In the genomic region with DNA sequence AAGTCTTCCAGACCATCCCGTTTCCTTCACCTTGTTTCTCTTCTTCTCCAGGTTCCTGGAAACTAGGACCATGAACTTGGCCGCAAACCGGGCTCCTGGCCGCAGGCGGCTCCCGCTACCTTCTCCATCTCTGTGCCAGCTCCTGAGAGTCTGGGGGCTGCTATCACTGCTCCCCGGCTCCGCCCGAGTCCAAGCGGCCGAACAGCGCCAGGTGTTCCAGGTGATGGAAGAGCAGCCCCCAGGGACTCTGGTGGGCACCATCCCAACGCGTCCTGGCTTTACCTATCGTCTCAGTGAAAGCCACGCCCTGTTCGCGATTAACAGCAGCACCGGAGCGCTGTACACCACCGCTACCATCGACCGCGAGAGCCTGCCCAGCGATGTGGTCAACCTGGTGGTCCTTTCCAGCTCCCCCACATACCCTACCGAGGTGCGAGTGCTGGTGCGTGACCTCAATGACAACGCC, we compare ENCODE assay signal across 8 mouse cellular contexts. TPM values are rescaled to one million over a fixed set of nuclear protein-coding genes. Genes with fewer than 3 reads are reported as not detected.
A peak's percentile ranks its signal among the peaks of the same experiment; 100 is the strongest.
DNase-seq lines count a peak whose midpoint lies in the region; ATAC-seq and TF ChIP-seq lines count a peak whose summit lies in the region.

A gene (plus strand): TSS at position 51 of the 466 bp plus-strand sequence.

- no peak for TF ChIP-seq EP300 in heart, postnatal 0 days (IDR thresholded peaks at IDR 0.05; ENCODE audit: low read depth)

- ATAC-seq in erythroblast, adult 5-6 weeks (replicated peaks; ENCODE audit: low FRiP score, poor library complexity, severe bottlenecking): no peak
- ATAC-seq in heart, postnatal 0 days (ENCODE audit: insufficient read depth, low read depth): no peak
- no peak for ATAC-seq in limb, embryonic 13.5 days (ENCODE audit: low FRiP score, low read depth)

- peak within 1 kb of the TSS; percentile 54 for H3K9ac ChIP-seq in heart, postnatal 0 days (replicated peaks; ENCODE audit: low read depth, low read length)
- peak within 1 kb of the TSS; percentile 92 for H3K9ac ChIP-seq in limb, embryonic 13.5 days

- WGBS in spleen, adult 2 months: 5% methylated on average over 29 of the region's 29 CpGs
- under 1% methylated on average over 29 of the region's 29 CpGs for WGBS in heart, postnatal 0 days
- under 1% methylated on average over 29 of the region's 29 CpGs for WGBS in limb, embryonic 13.5 days
- WGBS in small intestine, adult 2 months: 2% methylated on average over 29 of the region's 29 CpGs

- peaks cover 11% of the 10 kb centered on the region for H3K4me1 ChIP-seq in erythroblast, embryonic 14.5 days (ENCODE audit: control insufficient read depth)
- peaks cover 15% of the 10 kb centered on the region for H3K4me1 ChIP-seq in spleen, adult 2 months (ENCODE audit: control insufficient read depth, insufficient read depth, insufficient read length)
- H3K4me1 ChIP-seq in heart, postnatal 0 days (ENCODE audit: control insufficient read depth, insufficient read depth): peaks cover 8% of the 10 kb centered on the region
- H3K4me1 ChIP-seq in limb, embryonic 13.5 days: peaks cover 50% of the 10 kb centered on the region
- H3K4me1 ChIP-seq in small intestine, adult 2 months (ENCODE audit: control insufficient read depth, insufficient read depth, insufficient read length, low read length): peaks cover 14% of the 10 kb centered on the region

- TF ChIP-seq POLR2A in spleen, adult 2 months (IDR thresholded peaks at IDR 0.05; ENCODE audit: low read depth, low read length): no peak
- no peak for TF ChIP-seq POLR2A in small intestine, adult 2 months (IDR thresholded peaks at IDR 0.05; ENCODE audit: low read depth, low read length)

- peaks cover 59% of the 10 kb centered on the region for H3K27me3 ChIP-seq in erythroblast, embryonic 14.5 days (ENCODE audit: control insufficient read depth)
- H3K27me3 ChIP-seq in spleen, adult 2 months (ENCODE audit: control insufficient read depth, insufficient read depth, low read length): peaks cover 17% of the 10 kb centered on the region
- H3K27me3 ChIP-seq in heart, postnatal 0 days (ENCODE audit: control insufficient read depth, insufficient read depth, low read length): peaks cover 13% of the 10 kb centered on the region
- no peaks in the 10 kb centered on the region for H3K27me3 ChIP-seq in limb, embryonic 13.5 days
- H3K27me3 ChIP-seq in small intestine, adult 2 months (ENCODE audit: control insufficient read depth, insufficient read depth, low read length): peaks cover 6% of the 10 kb centered on the region

- peak within 1 kb of the TSS; percentile 27; the same call in 1 of the 2 replicates for H3K27ac ChIP-seq in spleen, adult 2 months (ENCODE audit: insufficient read depth, low read length)
- peak within 1 kb of the TSS; percentile 91 for H3K27ac ChIP-seq in heart, postnatal 0 days (ENCODE audit: low read depth)
- peak within 1 kb of the TSS; percentile 96 for H3K27ac ChIP-seq in limb, embryonic 13.5 days
- peak within 1 kb of the TSS; percentile 24; the same call in 1 of the 2 replicates for H3K27ac ChIP-seq in small intestine, adult 2 months (ENCODE audit: insufficient read depth, low read depth, low read length)

- H3K4me3 ChIP-seq in erythroblast, embryonic 14.5 days (replicated peaks): peak within 1 kb of the TSS; percentile 55
- H3K4me3 ChIP-seq in spleen, adult 2 months (ENCODE audit: extremely low read depth, insufficient read depth, insufficient read length): peak within 1 kb of the TSS; percentile 63
- H3K4me3 ChIP-seq in heart, postnatal 0 days (ENCODE audit: low read depth, low read length): peak within 1 kb of the TSS; percentile 63
- H3K4me3 ChIP-seq in limb, embryonic 13.5 days: peak within 1 kb of the TSS; percentile 73
- peak within 1 kb of the TSS; percentile 78 for H3K4me3 ChIP-seq in small intestine, adult 2 months (ENCODE audit: low read depth, low read length)

- H3K4me2 ChIP-seq in heart, postnatal 0 days (ENCODE audit: low read depth, low read length): peak within 1 kb of the TSS; percentile 74
- peak within 1 kb of the TSS; percentile 96 for H3K4me2 ChIP-seq in limb, embryonic 13.5 days (replicated peaks)

- no peaks in the 10 kb centered on the region for H3K36me3 ChIP-seq in erythroblast, embryonic 14.5 days (ENCODE audit: control insufficient read depth)
- H3K36me3 ChIP-seq in spleen, adult 2 months (ENCODE audit: control insufficient read depth, insufficient read depth, low read length): no peaks in the 10 kb centered on the region
- no peaks in the 10 kb centered on the region; the same call in 1 of the 2 replicates for H3K36me3 ChIP-seq in heart, postnatal 0 days (replicated peaks; ENCODE audit: control insufficient read depth, insufficient read depth, low read length)
- H3K36me3 ChIP-seq in limb, embryonic 13.5 days: peaks cover 42% of the 10 kb centered on the region
- H3K36me3 ChIP-seq in small intestine, adult 2 months (ENCODE audit: control insufficient read depth, insufficient read depth, low read length): no peaks in the 10 kb centered on the region

- TF ChIP-seq CTCF in spleen, adult 2 months (IDR thresholded peaks at IDR 0.05; ENCODE audit: extremely low read depth, insufficient read depth, insufficient read length, insufficient replicate concordance): no peak
- no peak for TF ChIP-seq CTCF in heart, postnatal 0 days (IDR thresholded peaks at IDR 0.05; ENCODE audit: low read depth)
- no peak for TF ChIP-seq CTCF in small intestine, adult 2 months (IDR thresholded peaks at IDR 0.05; ENCODE audit: extremely low read depth, insufficient read length, insufficient replicate concordance, low read depth, low read length)

- no peaks in the 10 kb centered on the region; the same call in 1 of the 2 replicates for H3K9me3 ChIP-seq in erythroblast, embryonic 14.5 days (ENCODE audit: control insufficient read depth, low read length)
- H3K9me3 ChIP-seq in heart, postnatal 0 days (replicated peaks; ENCODE audit: control insufficient read depth, low read length): no peaks in the 10 kb centered on the region
- H3K9me3 ChIP-seq in limb, embryonic 13.5 days: no peaks in the 10 kb centered on the region

- no peak for DNase-seq in spleen, adult 2 months (ENCODE audit: low read depth in 1 of 2, low spot score in 2 of 2)
- DNase-seq in spleen, postnatal 36 days (ENCODE audit: low spot score in 2 of 2): no peak
- DNase-seq in heart, postnatal 0 days (ENCODE audit: low spot score): no peak
- no peak for DNase-seq in cerebellum, adult 9-11 months

RNA-seq across cellular contexts. Expression of the gene that starts here (rescaled TPM):
- under 0.01 TPM in 1 of 2 replicates, not detected in the other for polyA plus RNA-seq in erythroblast, embryonic 14.5 days (2012)
- total RNA-seq in erythroblast, adult 5-6 weeks (2015; ENCODE audit: low replicate concordance): not detected in 2 replicates
- not detected in 2 replicates for total RNA-seq in erythroblast, adult 5-6 weeks (2017; ENCODE audit: low replicate concordance)
- polyA plus RNA-seq in spleen, adult 2 months (2012; rRNA removed): 0.83 and 0.90 TPM in 2 replicates
- 14.0 and 16.1 TPM in 2 replicates for total RNA-seq in heart, postnatal 0 days (2014; rRNA removed; ENCODE audit: low replicate concordance)
- polyA plus RNA-seq in heart, postnatal 0 days (2015; fragmentation: Nextera tagmentation; extraction: Ambion mirVana): 0.97 and 1.0 TPM in 2 replicates
- 14.2 and 14.3 TPM in 2 replicates for polyA plus RNA-seq in limb, embryonic 13.5 days (2015; fragmentation: Nextera tagmentation; extraction: Ambion mirVana)
- polyA plus RNA-seq in small intestine, adult 2 months (2012; rRNA removed): 0.98 and 1.4 TPM in 2 replicates

Comparison
In these comparisons a context has a peak if more than half of its experiments do, and no peak if none do; other contexts are left out.
1. RNA of the gene that starts here (total RNA-seq): 14.0 to 16.1 TPM in heart, postnatal 0 days; not detected in erythroblast, adult 5-6 weeks; every median in the first group is over 10 times any median in the second.
2. H3K27ac ChIP-seq: peak in every context shown above with its lines; median percentile 96 in limb, embryonic 13.5 days; 91 in heart, postnatal 0 days; 27 in spleen, adult 2 months; 24 in small intestine, adult 2 months.
3. Peak in every context shown above with its lines, with median percentiles within 50 percentile points of each other: H3K4me3 ChIP-seq.